Mouse (Mus musculus): ENCODE results near the gene Myh1. TPM values are rescaled to one million over a fixed set of nuclear protein-coding genes. Genes with fewer than 3 reads are reported as not detected.

Myh1 gene
- polyA plus RNA-seq (2021; fragmentation: Nextera tagmentation) = 0.08 and 0.09 TPM in 2 replicates
- long read RNA-seq, experiment 1, partial matches to known transcripts = 1 of 1 reads
- long read RNA-seq, experiment 1, other reads (novel, unspliced or antisense) = 0 of 1 reads
- long read RNA-seq, experiment 2 = 0 reads

DNA sequence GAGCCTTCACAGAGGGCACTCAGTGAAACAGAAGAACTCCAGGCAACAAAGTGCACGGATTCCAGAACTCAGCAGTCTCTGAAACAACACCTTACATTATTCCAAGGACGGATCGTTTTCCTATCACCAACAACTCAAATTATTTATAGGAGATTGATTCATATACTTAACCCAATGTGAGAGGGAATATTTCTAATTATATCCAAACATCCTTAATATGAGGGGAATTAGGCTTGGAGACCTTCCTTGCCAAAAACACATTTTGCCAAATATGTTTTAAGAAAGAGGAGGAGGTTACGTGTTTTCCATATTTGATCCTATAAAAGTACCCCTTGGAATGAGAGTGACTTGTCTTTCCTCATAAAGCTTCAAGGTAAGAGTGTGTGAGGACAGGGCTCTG, at the start of gene Myh1:
Myh1 (plus strand) TSS at position 301 of the 400 bp plus-strand sequence.

DNA sequence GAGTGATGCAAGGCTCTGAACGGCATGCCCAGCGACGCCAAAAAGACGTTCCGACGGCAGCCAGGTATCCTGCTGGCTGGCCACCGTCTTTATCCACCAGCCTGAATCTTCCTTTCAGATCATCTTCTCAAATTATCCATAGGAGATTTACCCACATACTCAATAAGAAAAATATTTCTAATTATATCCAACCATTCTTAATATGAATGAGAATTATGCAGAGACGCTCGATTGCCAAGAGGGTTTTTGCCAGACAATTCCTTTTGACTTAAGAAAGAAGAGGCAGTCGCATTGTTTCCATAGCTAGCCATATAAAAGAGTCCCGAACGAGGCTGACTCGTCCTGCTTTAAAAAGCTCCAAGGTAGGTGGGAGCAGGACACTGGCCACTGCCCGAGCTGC, 29.1 kb upstream of the Myh1 start, which contains the start of gene Myh2:
Myh2 (plus strand) TSS at position 301 of the 400 bp plus-strand sequence.

GRCm38 (mm10) chr11:67237481-67238079, 37.7 kb downstream of the Myh1 start, which contains the start of gene Myh4:
Gene Myh4, plus strand, starts transcription at chr11:67238029.

Other genes starting within 250 kb of the Myh1 start
- gene Tmem238l, start 243.4 kb upstream of the Myh1 start, polyA plus RNA-seq (2021; fragmentation: Nextera tagmentation) = not detected in 2 replicates
- gene Tmem220, start 174.9 kb upstream of the Myh1 start, polyA plus RNA-seq (2021; fragmentation: Nextera tagmentation) = 1.9 and 3.3 TPM in 2 replicates
- 24.3 and 25.0 TPM in 2 replicates for gene Adprm, start 147.5 kb upstream of the Myh1 start, polyA plus RNA-seq (2021; fragmentation: Nextera tagmentation)
- gene Sco1, start 147.4 kb upstream of the Myh1 start, polyA plus RNA-seq (2021; fragmentation: Nextera tagmentation) = 2.5 and 4.2 TPM in 2 replicates
- 0.45 and 0.60 TPM in 2 replicates for gene Myh3, start 121.8 kb upstream of the Myh1 start, polyA plus RNA-seq (2021; fragmentation: Nextera tagmentation)
- gene Myh2, start 29.0 kb upstream of the Myh1 start, polyA plus RNA-seq (2021; fragmentation: Nextera tagmentation) = 0.04 and 0.06 TPM in 2 replicates
- gene Myh4, start 38.0 kb downstream of the Myh1 start, polyA plus RNA-seq (2021; fragmentation: Nextera tagmentation) = 0.05 TPM in 2 replicates
- gene Myh8, start 77.1 kb downstream of the Myh1 start, polyA plus RNA-seq (2021; fragmentation: Nextera tagmentation) = 0.16 and 0.26 TPM in 2 replicates
- 0.04 and 0.08 TPM in 2 replicates for gene Myh13, start 121.6 kb downstream of the Myh1 start, polyA plus RNA-seq (2021; fragmentation: Nextera tagmentation)

All from layer of hippocampus, adult 6 months (tissue).